Mouse (Mus musculus) layer of hippocampus, postnatal 14 days (tissue): ENCODE data around the gene Wdr24. TPM values are rescaled to one million over a fixed set of nuclear protein-coding genes. Genes with fewer than 3 reads are reported as not detected.
"Not testable (repeated sequence)": the region's sequence is repeated elsewhere in the genome, so short reads cannot be mapped to it uniquely, and the experiment has no call there.

Experiments
- DNase-seq, 2 experiments: peaks; one replicate each; pipeline ENCODE4 v3.0.0; 2021 to 2022; ENCODE audit warnings: low spot score in 2 of 2, mixed read lengths in 1 of 2
- total RNA-seq, 2 experiments: library from RNA; stranded (reverse); gene quantifications; 2 replicates each; pipeline ENCODE4 v1.2.3; 2021

The Wdr24 gene
- total RNA-seq, 2 experiments from 2014 or later = 21.7 to 23.4 TPM

DNA sequence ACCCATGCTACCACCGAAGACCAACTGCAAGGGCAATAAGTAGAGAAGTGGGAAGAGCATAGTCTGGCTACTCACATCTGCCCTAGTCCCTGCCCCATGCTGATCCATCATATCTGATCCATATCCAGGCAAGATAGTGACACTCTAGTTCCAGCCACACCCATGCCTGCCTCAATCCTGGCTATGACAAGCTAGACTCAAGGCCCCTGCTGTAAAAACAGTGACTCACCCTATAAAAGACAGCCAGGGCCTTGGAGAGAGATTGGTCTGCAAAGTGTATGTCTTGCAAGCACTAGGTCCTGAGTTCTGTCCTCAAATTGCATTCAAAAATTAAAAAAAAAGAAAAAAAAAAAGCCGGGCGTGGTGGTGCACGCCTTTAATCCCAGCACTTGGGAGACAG is 16.9 kb upstream of the Wdr24 start:
- DNase-seq = no peak

DNA sequence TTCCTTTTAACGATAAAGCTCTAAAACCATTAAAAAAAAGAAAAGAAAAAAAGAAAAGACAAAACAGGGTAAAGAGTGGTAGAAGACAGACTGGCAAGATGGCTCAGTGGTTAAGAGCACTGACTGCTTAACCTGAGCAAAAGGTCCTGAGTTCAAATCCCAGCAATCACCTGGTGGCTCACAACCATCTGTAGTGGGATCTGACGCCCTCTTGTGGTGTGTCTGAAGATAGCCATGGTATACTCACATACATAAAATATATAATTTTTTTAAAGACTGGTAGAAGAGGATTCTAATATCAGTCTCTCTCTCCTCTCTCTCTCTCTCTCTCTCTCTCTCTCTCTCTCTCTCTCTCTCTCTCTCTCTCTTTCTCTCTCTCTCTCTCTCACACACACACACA is 16.0 kb upstream of the Wdr24 start:
- not testable (repeated sequence) for DNase-seq

DNA sequence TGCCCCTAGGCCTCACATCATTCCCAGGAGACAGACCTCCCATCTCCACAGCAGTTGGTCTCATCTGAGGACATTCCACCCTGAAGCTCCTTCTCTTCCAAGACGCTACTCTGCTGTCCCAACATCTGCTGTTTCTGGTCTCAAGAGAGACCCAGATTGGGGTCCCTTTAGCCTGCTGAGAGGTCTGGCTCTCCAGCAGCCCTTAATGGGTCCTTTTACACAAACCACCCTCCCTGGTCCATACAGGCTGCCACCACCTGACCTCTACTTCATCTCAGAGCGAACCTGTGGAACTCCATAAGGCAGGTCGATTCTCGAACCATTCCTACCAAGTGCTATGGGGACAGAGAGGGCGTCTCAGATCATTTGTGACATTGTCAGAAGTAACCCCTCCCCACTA is 15.4 kb upstream of the Wdr24 start:
- DNase-seq = no peak

DNA sequence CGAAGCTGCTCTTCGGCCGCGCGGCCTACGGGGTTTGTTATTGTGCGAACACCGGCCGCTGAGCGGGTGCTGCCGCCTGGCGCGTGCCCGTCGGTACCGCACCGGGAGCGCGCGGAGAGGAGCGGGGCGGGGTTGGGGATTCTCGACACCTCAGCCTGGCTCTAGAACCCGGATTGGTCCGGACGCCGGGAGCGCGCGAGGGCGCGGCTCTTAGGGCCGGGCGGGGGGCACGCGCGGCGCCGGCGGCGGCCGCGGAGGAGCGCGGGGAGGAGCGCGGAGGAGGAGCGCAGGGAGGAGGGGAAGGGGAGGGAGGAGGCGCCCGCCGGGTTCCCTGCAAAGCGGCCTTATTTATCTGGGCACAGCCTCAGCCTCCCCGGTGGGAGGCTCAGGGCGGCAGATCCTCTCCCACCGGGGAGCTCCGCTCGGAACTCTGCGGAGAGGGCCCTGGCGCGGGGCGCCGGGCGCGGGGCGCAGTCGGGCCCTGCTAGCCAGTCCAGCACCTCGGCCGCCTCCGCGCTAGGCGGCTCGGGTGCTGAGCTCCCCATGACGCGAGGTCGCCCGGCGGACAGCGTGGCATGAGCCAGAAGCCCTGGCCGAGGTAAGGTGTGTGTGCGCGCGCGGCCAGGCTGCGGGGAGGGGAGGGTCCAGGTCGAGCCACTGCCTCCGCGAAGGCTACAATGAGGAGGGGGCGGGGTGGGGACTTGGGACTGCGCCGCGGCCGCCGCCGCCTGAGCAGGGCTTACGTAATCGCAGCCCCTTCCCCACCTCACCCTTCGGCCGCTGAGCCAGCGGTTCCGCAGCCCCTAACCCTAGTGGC is 14.4 kb upstream of the Wdr24 start, which contains the start of gene Fbxl16:
Gene Fbxl16, plus strand, starts transcription at position 297 of the 817 bp plus-strand sequence.
- peak; percentile 86 to 93 for DNase-seq

DNA sequence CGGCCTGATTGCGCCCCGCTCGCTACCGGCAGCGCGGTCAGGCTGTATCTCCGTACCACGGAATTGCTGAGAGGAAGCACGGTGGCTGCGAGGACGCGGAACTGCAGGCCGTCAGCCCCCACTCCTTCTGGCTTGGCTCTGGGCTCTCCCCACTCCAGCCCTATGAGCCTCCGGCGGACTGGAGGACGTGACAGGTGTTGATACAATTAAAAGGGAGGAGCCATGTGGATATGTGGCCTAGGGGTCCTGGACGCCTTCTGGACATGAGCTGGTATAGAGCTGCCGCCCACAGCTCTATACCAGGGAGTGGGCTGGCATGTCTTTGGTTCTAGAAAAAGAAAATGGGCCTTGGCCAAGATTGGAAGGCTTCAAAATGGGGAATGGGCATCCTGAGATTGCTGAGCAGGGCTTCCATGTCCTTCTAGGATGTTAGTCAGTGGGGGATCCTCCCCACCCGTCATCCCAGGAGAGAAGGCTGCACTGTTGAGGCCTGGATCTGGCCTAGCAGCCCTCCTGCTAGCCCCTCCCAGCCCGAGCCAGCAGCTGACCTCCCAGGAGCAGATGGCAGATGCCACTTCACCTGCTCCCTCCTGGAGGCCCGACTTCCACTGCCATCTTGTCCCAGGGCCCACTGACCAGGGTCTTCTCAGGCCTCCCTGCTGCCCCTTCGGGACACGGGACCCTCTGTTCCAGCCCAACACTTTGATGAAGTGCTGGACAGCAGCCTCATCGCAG is 13.7 kb upstream of the Wdr24 start:
- DNase-seq = no peak

DNA sequence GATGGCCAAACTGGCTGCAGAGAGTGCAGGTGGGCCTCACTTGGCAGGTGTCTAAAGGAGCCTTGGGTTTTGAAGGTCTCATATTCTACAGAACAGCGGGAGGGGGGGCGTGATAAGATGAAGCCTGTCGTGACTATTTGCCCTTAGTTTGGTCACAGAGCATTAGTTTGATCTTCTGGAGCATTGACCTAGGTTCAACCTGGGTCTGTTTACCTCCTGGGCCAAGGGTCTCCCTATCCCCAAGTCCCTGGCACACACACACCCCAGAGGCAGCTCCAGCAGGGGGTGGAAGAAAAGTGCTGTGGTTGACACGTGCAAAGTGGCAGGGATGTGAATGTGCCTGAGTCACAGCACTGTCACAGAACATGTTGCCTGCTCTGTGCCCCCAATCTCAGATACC is 12.5 kb upstream of the Wdr24 start:
- DNase-seq = no peak

DNA sequence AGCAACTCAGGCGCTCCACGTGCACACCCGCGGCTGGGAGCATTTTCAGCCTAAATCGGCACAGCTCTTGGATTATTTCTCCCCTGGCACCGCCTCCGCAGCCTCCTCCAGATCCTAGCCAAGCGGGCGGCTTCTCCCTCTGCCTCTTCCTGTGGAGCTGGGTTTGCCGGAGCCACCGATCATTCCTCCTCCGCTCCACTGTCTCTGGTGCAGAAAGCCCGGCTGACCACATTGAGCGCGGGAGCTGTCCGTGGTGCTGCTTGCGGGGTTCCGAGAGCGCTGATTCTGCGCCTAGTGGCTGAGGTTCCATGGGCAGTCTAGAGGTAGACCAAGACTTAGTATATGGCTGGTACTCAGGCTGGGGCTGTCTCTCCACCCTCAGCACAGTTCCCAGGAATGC is 10.0 kb upstream of the Wdr24 start:
- peak; percentile 70 to 80 for DNase-seq

DNA sequence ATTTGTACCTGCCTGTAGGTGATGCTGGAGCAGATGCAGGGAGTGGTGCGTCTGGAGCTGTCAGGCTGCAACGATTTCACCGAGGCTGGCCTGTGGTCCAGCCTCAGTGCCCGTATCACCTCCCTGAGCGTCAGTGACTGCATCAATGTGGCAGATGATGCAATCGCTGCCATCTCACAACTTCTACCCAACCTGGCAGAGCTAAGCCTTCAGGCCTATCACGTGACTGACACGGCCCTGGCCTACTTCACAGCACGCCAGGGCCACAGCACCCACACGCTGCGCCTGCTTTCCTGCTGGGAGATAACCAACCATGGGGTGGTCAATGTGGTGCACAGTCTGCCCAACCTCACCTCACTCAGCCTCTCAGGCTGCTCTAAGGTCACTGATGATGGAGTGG is 5.8 kb upstream of the Wdr24 start:
- no peak for DNase-seq

DNA sequence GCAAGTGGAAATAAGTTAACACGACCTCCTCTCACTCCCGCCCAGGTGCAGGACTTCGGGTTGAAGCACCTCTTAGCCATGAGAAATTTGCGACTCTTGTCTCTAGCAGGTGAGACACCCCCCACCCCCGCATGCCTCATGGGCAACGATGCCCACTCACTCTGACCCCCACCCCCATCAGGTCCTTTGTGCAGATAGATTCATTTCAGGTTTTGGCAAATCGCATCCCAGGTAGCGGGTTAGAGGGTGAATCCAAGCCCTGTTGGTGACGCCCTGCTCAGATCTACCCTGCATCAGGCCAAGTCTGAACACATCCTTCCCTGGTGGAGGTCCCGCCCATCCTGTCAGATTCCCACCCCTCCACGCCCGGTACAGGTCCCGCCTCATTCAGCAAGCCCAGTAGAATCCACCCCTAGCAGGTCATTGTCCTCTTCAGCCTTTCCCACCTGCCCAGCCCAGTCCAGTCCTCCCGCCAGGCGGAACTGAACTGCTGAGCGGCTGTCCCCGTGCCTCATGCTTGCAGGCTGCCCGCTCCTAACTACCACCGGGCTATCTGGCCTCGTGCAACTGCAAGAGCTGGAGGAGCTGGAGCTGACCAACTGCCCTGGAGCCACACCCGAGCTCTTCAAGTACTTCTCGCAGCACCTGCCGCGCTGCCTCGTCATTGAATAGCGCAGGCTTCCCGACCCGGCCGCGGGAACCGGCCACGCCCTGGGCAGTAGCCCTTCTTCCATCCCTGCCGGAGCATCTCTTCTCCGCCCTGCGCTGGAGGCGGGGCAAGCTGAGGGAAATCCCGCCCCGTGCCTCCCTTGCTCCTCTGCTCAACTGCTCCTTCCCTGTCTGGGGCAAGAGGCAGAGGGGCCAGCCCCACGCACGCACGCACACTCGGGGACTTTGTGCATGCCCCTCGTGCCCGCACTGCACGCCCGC is 4.3 kb upstream of the Wdr24 start:
- DNase-seq = no peak

DNA sequence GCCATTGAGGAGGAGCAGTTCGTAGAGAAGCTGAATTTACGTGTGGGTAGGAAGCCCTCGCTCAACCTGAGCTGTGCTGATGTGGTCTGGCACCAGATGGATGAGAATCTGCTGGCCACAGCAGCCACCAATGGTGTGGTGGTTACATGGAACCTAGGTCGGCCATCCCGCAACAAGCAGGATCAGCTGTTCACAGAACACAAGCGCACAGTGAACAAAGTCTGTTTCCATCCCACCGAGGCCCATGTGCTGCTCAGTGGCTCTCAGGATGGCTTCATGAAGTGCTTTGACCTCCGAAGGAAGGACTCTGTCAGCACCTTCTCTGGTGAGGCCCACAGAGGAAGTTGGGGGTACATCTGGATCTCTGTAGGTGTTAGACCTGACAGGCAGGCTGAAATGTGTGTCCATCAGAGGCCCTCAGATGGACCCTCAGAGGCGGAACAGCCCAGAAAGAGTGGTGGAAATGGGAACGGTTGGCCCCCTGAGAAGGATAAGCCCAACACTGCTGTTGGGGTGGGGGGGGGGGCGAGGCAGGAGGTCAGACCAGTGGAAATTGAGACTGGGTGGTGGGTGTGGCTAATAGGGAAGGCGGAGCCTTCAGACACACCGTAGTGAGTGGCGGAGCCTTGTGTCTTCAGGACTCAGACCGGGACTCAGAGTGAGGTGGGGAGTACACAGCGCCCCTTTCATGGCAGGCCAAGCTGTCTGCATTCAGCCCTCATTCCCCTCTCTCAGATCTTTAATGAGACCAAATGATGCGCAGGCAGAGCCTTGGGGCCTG is 1.1 kb downstream of the Wdr24 start:
- no peak for DNase-seq

DNA sequence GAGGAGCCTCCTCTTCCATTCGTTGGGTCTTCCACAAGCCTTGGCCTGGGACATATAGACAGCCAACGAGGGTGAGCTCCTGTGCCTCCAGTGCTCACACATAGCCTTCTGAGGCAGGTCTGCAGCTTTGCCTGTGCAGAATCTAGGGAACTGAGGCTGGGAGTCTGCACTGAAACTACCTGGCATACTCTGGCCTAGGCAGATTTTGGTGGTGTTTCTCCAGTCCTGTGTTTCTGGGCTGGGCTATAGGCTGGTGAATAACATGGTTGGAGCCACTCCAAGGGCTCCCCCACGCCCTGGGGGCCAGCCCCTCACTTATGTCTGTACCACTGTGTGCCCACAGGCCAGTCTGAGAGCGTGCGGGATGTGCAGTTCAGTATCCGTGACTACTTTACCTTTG is 1.9 kb downstream of the Wdr24 start:
- DNase-seq = no peak

DNA sequence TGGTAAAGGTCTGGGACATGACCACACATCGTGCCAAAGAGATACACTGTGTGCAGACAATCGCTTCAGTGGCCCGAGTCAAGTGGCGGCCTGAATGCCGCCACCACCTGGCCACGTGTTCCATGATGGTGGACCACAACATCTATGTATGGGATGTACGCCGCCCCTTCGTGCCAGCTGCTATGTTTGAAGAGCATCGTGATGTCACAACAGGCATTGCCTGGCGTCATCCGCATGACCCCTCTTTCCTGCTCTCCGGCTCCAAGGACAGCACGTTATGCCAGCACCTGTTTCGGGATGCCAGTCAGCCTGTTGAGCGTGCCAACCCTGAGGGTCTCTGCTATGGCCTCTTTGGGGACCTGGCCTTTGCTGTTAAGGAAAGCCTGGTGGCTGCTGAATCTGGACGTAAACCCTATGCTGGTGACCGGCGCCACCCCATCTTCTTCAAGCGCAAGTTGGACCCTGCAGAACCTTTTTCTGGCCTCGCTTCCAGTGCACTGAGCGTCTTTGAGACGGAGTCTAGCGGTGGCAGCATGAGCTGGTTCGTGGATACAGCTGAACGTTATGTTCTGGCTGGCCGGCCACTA is 2.6 kb downstream of the Wdr24 start:
- DNase-seq = no peak

DNA sequence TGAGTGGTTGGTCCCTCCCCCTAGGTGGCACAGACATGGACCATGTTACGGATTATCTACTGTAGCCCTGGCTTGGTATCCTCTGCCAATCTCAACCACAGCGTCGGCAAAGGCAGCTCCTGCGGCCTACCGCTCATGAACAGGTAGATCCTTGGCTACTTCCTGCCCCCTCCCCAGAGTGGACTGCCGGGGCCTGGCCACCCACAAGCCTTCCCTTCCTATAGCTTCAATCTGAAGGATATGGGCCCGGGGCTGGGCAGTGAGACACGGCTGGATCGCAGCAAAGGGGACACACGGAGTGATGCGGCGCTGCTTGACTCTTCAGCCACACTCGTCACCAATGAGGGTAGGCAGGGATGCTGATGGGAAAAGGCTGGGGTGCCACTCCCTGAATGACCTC is 3.6 kb downstream of the Wdr24 start:
- no peak for DNase-seq

DNA sequence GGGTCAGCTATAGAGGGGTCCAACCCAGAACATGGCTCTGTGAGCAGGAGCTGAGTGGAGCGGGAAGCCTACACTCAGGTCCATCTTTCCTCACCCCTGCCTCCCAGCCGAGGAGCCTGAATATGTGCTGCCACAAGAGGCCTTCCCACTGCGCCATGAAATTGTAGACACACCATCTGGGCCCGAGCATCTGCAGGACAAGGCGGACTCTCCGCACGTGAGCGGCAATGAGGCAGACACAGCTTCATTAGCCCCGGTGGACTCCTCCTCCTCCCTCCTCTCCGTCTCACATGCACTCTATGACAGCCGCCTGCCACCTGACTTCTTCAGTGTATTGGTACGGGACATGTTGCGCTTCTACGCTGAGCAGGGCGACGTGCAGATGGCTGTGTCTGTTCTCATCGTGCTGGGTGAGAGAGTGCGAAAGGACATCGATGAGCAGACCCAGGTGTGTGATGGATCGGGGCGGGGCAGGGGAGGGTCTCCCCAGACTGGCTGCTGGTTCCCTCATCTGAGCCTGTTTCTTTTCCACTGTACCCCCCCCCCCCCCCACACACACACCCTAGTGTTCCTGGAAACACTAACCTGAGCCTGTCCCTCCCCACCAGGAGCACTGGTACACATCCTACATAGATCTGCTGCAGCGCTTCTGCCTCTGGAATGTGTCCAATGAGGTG is 4.3 kb downstream of the Wdr24 start:
- DNase-seq = no peak

DNA sequence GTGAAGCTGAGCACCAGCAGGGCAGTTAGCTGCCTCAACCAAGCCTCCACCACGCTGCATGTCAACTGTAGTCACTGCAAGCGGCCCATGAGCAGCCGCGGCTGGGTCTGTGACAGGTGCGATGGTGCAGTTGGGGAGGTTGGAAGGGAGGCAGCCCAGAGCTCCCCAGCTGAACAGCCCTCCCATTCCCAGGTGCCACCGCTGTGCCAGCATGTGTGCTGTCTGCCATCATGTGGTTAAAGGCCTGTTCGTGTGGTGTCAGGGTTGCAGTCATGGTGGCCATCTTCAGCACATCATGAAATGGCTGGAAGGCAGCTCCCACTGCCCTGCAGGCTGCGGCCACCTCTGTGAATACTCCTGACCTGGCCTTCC is 4.8 kb downstream of the Wdr24 start:
- DNase-seq = no peak

DNA sequence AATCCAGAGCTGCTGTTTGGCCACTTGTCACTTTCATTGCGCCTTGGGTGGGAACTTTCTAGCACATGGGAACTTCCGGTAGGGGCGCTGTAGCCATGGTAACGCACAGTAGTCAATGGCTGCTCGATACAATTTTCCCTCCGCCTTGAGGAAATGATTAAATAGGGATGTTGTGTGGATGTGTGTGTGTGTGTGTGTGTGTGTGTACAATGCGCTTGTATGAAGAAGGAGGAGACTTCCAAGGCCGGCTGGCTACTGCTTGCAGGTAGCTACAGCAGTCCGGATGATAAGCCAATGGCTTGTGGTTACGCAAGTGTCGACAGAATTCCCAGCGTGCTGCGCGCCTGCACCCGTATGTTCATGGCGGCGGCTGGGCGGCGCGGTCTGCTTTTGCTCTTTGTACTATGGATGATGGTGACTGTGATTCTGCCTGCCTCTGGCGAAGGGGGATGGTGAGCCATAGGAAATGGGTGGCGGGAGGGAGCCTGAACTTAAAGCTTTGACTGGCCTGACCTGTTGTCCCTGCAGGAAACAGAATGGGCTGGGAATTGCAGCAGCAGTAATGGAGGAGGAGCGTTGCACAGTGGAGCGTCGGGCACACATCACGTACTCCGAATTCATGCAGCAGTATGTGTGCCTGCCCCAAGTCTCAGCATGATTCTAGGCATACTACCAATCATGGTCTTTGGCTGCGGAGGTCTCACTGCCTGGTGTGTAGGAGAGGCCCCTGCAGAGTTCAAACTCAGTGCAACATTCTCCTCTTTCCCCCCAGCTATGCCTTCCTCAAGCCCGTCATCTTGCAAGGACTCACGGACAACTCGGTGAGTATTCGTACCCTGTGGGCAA is 5.5 kb downstream of the Wdr24 start, which contains the start of gene Jmjd8:
Gene Jmjd8, plus strand, starts transcription at position 156 of the 846 bp plus-strand sequence.
- peak; percentile 84 to 85 for DNase-seq

DNA sequence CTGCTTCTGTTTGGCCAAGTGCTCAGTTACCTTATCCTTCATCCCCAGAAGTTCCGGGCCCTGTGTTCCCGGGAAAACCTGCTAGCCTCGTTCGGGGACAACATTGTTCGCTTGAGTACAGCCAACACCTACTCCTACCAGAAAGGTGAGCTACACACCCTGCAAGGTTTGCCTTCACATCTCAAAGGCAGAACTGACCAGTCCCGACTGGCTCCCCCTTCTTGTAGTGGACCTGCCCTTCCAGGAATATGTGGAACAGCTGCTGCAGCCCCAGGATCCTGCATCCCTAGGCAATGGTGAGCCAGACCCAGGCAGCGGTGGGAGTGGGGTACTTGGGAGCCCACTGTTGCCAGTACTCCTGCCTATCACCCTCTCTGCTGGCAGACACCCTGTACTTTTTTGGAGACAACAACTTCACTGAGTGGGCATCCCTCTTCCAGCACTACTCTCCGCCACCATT is 6.2 kb downstream of the Wdr24 start:
- DNase-seq = no peak

DNA sequence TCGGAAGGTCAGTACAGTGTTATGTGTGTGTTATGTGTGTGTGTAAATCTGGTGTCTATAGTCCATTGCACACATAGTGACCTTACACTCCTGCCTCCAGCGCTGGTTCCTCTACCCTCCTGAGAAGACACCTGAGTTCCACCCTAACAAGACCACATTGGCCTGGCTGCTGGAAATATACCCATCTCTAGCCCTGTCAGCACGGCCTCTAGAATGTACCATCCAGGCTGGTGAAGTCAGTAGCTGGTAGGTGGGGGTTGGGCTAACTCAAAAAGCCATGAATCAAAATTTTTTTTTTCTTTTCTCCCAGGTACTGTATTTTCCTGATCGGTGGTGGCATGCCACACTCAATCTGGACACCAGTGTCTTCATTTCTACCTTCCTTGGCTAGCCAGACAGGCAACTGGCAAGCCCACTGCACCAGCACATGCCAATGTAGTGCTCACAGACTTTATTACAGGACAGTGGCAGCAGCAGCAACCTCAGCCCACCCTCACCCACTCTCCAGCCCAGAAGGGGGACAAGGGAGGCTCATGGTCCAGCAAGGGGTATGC is 6.8 kb downstream of the Wdr24 start:
- no peak for DNase-seq
